Mouse (Mus musculus) liver, embryonic 18 days (tissue): ENCODE data around the gene Jpt2. TPM values are rescaled to one million over a fixed set of nuclear protein-coding genes. Genes with fewer than 3 reads are reported as not detected.

Experiments
- polyA plus RNA-seq: library from polyadenylated mRNA; depleted of rRNA; stranded (reverse); fragments of >200 nt; gene quantifications from 2 replicates; pipeline ENCODE4 v1.2.3, GENCODE M21; 2012; rRNA removed

Gene Jpt2
- polyA plus RNA-seq = 17.3 and 17.8 TPM in 2 replicates

GRCm38 (mm10) chr17:24960135-24960851 lies at the start of gene Jpt2:
Gene Jpt2 (minus strand): TSS chr17:24960689.

DNA sequence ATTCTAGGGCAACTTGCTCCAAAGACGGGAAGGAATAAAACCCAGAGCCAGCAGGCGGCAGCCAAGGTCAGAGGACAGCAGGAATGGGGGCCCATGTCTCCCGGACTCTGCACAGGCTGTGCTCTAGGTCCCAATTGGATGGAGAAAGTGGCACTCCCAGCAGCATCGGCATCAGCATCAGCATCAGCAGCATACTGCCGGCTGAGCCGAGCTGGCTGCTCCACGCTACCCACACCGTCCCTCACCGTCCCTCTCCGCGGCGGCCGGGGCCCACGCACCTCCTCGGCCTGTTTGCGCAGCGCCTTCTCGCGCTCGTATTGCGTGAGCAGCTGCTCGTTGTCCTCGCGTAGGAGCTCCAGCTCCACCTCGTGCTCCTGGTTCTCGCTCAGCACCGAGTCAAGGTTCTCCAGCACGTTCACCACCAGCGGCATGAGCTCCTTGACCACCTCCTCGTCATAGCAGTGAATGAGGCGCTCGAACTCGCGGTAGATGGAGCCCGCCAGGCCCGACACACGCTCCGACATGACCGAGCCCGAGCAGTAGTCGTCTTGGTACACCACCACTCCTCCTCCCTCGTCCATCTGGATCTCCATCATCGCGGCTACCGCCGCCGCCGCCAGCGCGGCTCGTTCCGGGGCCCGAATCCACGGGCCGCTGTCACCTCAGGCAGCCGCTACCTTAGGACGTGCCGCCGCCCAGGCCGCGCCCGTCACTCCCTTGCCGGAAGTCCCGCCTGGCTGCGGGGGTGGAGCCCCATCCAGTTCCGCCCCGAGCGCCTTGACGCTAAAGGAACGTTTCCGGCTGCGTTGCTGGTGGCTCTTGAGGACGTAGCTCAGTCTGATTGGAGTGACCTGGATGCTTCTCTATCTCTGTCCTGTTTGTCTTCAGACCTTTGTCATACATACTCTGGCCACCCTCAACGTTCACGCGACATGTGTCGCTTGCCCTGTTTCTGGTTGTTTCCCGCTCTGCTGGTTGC lies 23.9 kb downstream of the Jpt2 start, which contains the start of gene Mapk8ip3:
TSS of gene Mapk8ip3 (minus strand) at position 719 of the 979 bp plus-strand sequence.

DNA sequence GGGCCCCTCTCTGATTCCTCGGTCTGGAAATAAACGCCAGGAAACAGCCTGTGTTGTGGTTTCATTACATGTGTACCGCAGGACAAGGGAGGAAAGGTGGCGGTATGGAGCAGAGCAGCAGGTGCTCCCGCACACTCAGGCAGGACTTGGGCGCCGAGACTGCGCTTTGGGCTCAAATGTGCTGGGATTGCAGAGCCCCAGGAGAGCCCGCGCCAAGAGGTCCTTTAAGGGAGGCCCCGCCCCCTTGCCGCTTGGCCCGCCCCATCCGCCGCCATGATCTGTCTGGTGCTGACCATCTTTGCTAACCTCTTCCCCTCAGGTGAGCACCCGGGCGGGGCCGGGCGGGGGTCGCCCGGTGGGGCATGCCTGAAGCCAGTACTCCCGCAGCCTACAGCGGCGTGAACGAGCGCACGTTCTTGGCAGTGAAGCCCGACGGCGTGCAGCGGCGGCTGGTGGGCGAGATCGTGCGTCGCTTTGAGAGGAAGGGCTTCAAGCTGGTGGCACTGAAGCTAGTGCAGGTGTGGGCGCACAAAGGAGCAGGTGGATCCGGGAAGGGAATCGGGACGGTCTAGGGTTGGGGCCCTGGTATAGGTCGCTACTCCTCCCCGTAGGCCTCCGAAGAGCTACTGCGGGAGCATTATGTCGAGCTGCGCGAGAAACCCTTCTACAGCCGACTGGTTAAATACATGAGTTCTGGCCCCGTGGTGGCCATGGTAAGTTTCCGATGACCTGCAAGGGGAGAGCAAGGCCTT lies 64.1 kb downstream of the Jpt2 start, which contains the start of gene Nme3:
TSS of gene Nme3 (plus strand) at position 260 of the 752 bp plus-strand sequence.

DNA sequence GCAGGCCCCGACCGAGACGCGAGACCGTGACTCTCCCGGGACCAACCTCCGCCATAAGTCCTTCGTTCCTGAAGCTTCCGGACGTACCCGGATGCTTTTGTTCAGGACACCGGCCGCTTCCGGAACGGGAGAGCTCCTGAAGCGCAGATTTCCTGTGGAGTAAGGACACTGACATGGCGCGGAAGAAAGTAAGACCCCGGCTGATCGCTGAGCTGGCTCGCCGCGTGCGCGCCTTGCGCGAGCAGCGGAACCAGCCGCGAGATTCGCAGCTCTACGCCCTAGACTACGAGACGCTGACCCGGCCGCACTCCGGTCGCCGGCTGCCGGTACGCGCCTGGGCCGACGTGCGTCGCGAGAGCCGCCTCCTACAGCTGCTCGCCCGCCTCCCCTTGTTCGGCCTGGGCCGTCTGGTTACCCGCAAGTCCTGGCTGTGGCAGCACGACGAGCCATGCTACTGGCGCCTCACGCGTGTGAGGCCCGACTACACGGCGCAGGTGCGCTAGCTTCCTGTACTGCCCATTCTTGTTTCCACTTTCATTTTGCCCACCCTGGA lies 65.4 kb downstream of the Jpt2 start, which contains the start of the genes Eme2 and Mrps34:
TSS of gene Eme2 (minus strand) at position 93 of the 553 bp plus-strand sequence.
TSS of gene Mrps34 (plus strand) at position 122 of the 553 bp plus-strand sequence.

Other genes starting within 250 kb of the Jpt2 start
- 0.10 TPM in 1 of 2 replicates, not detected in the other for gene Rnf151, start 242.6 kb downstream of the Jpt2 start, polyA plus RNA-seq
- gene Rps2, start 242.6 kb downstream of the Jpt2 start, polyA plus RNA-seq = 1,642 and 1,684 TPM in 2 replicates
- gene Ndufb10, start 236.2 kb downstream of the Jpt2 start, polyA plus RNA-seq = 215 and 225 TPM in 2 replicates
- gene Rpl3l, start 232.9 kb downstream of the Jpt2 start, polyA plus RNA-seq = 0.11 and 0.13 TPM in 2 replicates
- 91.0 and 112 TPM in 2 replicates for gene Msrb1, start 224.0 kb downstream of the Jpt2 start, polyA plus RNA-seq
- 0.84 and 0.96 TPM in 2 replicates for gene Hs3st6, start 207.7 kb downstream of the Jpt2 start, polyA plus RNA-seq
- gene Meiob, start 156.4 kb downstream of the Jpt2 start, polyA plus RNA-seq = 0.49 and 0.74 TPM in 2 replicates
- gene Hagh, start 120.5 kb downstream of the Jpt2 start, polyA plus RNA-seq = 160 and 200 TPM in 2 replicates
- 43.4 and 44.7 TPM in 2 replicates for gene Fahd1, start 110.3 kb downstream of the Jpt2 start, polyA plus RNA-seq
- 12.4 and 15.1 TPM in 2 replicates for gene Igfals, start 94.7 kb downstream of the Jpt2 start, polyA plus RNA-seq
- gene Nubp2, start 74.3 kb downstream of the Jpt2 start, polyA plus RNA-seq = 15.4 and 17.7 TPM in 2 replicates
- 26.4 and 28.2 TPM in 2 replicates for gene Spsb3, start 74.0 kb downstream of the Jpt2 start, polyA plus RNA-seq
- 11.2 and 11.3 TPM in 2 replicates for gene Eme2, start 65.6 kb downstream of the Jpt2 start, polyA plus RNA-seq
- gene Mrps34, start 65.6 kb downstream of the Jpt2 start, polyA plus RNA-seq = 52.2 and 58.3 TPM in 2 replicates
- gene Nme3, start 64.2 kb downstream of the Jpt2 start, polyA plus RNA-seq = 32.3 and 35.5 TPM in 2 replicates
- 23.9 and 32.5 TPM in 2 replicates for gene Mapk8ip3, start 23.7 kb downstream of the Jpt2 start, polyA plus RNA-seq
- 5.4 and 6.9 TPM in 2 replicates for gene Cramp1l, start 55.1 kb upstream of the Jpt2 start, polyA plus RNA-seq
- gene Ift140, start 55.4 kb upstream of the Jpt2 start, polyA plus RNA-seq = 36.6 and 39.0 TPM in 2 replicates
- gene Tmem204, start 122.9 kb upstream of the Jpt2 start, polyA plus RNA-seq = 7.5 and 8.0 TPM in 2 replicates
- gene Telo2, start 155.3 kb upstream of the Jpt2 start, polyA plus RNA-seq = 5.6 TPM in 2 replicates
- not detected in 2 replicates for gene Ptx4, start 160.1 kb upstream of the Jpt2 start, polyA plus RNA-seq
- gene Clcn7, start 172.7 kb upstream of the Jpt2 start, polyA plus RNA-seq = 6.5 and 7.2 TPM in 2 replicates
- gene Ccdc154, start 201.8 kb upstream of the Jpt2 start, polyA plus RNA-seq = not detected in 2 replicates
- not detected in 2 replicates for gene Gm38655, start 214.8 kb upstream of the Jpt2 start, polyA plus RNA-seq
- 11.2 and 12.5 TPM in 2 replicates for gene BC003965, start 223.9 kb upstream of the Jpt2 start, polyA plus RNA-seq
- 8.8 and 9.4 TPM in 2 replicates for gene Unkl, start 227.7 kb upstream of the Jpt2 start, polyA plus RNA-seq